Mouse (Mus musculus) kidney, postnatal 0 days (tissue): Measurements from ENCODE around the gene Glud1. TPM values are rescaled to one million over a fixed set of nuclear protein-coding genes. Genes with fewer than 3 reads are reported as not detected.

Experiments used
- ATAC-seq: fragments of 200-750 bp; cut with Nextera tagmentation; replicated peaks from 2 replicates; pipeline ENCODE4 v1.8.0; 2017; ENCODE audit warnings: low read depth, moderate number of reproducible peaks, moderate TSS enrichment, moderate library complexity; ENCODE audit not compliant: low FRiP score
- DNase-seq: peaks from one replicate; pipeline ENCODE4 v3.0.0-alpha.2; 2016; ENCODE audit warnings: low spot score
- H3K27ac ChIP-seq: fragments of 300-500 bp; sonication (generic); 2 replicates; pipeline ENCODE4 v1.5.1; 2014; ENCODE audit warnings: mild to moderate bottlenecking
- H3K27me3 ChIP-seq: fragments of 300-500 bp; sonication (generic); 2 replicates; pipeline ENCODE4 v1.6.1; 2014; ENCODE audit warnings: low read length, mixed read lengths; ENCODE audit not compliant: insufficient read depth
- H3K36me3 ChIP-seq: fragments of 300-500 bp; sonication (generic); 2 replicates; pipeline ENCODE4 v1.6.1; 2014; ENCODE audit warnings: low read length, mixed read lengths; ENCODE audit not compliant: insufficient read depth
- H3K4me1 ChIP-seq: fragments of 300-500 bp; sonication (generic); replicated peaks from 2 replicates; pipeline ENCODE4 v1.6.1; 2014; ENCODE audit warnings: antibody characterized with exemption, low read length, mixed read lengths; ENCODE audit not compliant: insufficient read depth
- H3K4me2 ChIP-seq: fragments of 300-500 bp; sonication (generic); 2 replicates; pipeline ENCODE4 v1.6.1; 2014; ENCODE audit warnings: mild to moderate bottlenecking, low read length, moderate library complexity, mixed read lengths
- H3K4me3 ChIP-seq: fragments of 300-500 bp; sonication (generic); replicated peaks from 2 replicates; pipeline ENCODE4 v1.5.1; 2014; ENCODE audit warnings: low read depth, low read length
- H3K9ac ChIP-seq: fragments of 300-500 bp; sonication (generic); 2 replicates; pipeline ENCODE4 v1.6.1; 2014; ENCODE audit warnings: low read depth, low read length
- H3K9me3 ChIP-seq: fragments of 300-500 bp; sonication (generic); replicated peaks from 2 replicates; pipeline ENCODE4 v1.6.1; 2016; ENCODE audit warnings: low read length, inconsistent platforms, mixed read lengths
- CTCF ChIP-seq: IDR thresholded peaks from 2 replicates; pipeline ENCODE4 v1.5.1; 2016; ENCODE audit warnings: antibody characterized with exemption, low read depth, mild to moderate bottlenecking, moderate library complexity
- whole genome bisulfite sequencing: fragments of 180-500 bp; shearing (Covaris S2); extraction: QIAGEN DNeasy Blood & Tissue Kit; methylation state at CpG from one replicate; pipeline ENCODE4 v1.1.7; 2014; 5-methylcytosine and 5-hydroxymethylcytosine counted together
- polyA plus RNA-seq: library from polyadenylated mRNA; unstranded; fragments of >200 nt; fragmentation: Nextera tagmentation; extraction: Ambion mirVana; gene quantifications from 2 replicates; pipeline ENCODE4 v1.2.1, GENCODE M21; 2015

The Glud1 gene
- polyA plus RNA-seq, 1 experiment from 2014 or later, result 160 TPM

- no peak overlapping the region for H3K4me2 ChIP-seq
- H3K36me3 ChIP-seq, result no peaks in the 10 kb centered on the region
- H3K27ac ChIP-seq, result no peak overlapping the region
- H3K4me3 ChIP-seq, result no peak overlapping the region
- H3K9me3 ChIP-seq, result no peaks in the 10 kb centered on the region
- TF ChIP-seq CTCF, result no peak
- no peaks in the 10 kb centered on the region for H3K4me1 ChIP-seq
- no peak for DNase-seq
- H3K27me3 ChIP-seq, result no peaks in the 10 kb centered on the region
- no peak for ATAC-seq
- no peak overlapping the region for H3K9ac ChIP-seq
- 90% methylated on average over 3 of the region's 3 CpGs for WGBS
Measured at GRCm38 (mm10) chr14:34353326-34353725, 42.8 kb downstream of the Glud1 start.

- ATAC-seq (no peak), DNase-seq (no peak)
- TF ChIP-seq CTCF, result no peak
- H3K27me3 ChIP-seq, result no peaks in the 10 kb centered on the region
- H3K4me3 ChIP-seq, result no peak overlapping the region
- no peaks in the 10 kb centered on the region for H3K36me3 ChIP-seq
- no peaks in the 10 kb centered on the region for H3K4me1 ChIP-seq
- H3K4me2 ChIP-seq, result no peak overlapping the region
- H3K9ac ChIP-seq, result no peak overlapping the region
- no peak overlapping the region for H3K27ac ChIP-seq
- WGBS, result 74% methylated on average over 4 of the region's 4 CpGs
- H3K9me3 ChIP-seq, result no peaks in the 10 kb centered on the region
Measured at GRCm38 (mm10) chr14:34354456-34354855, 43.9 kb downstream of the Glud1 start.

GRCm38 (mm10) chr14:34355301-34355700 is 44.8 kb downstream of the Glud1 start, which contains the start of gene Fam25c:
Gene Fam25c, minus strand, starts transcription at chr14:34355433.
- DNase-seq, result no peak
- no peak within 1 kb of the TSS for H3K4me2 ChIP-seq
- H3K4me1 ChIP-seq, result no peaks in the 10 kb centered on the region
- no peak for ATAC-seq
- 0 out of 2 replicates have a peak within 1 kb of the TSS, but pooled peaks have one; percentile 36 for H3K27ac ChIP-seq
- 0 out of 2 replicates have a peak within 1 kb of the TSS, but pooled peaks have one; percentile 5 for H3K9ac ChIP-seq
- 83% methylated on average over 6 of the region's 6 CpGs for WGBS
- no peaks in the 10 kb centered on the region for H3K9me3 ChIP-seq
- H3K27me3 ChIP-seq, result no peaks in the 10 kb centered on the region
- no peak within 1 kb of the TSS for H3K4me3 ChIP-seq
- H3K36me3 ChIP-seq, result no peaks in the 10 kb centered on the region
- no peak for TF ChIP-seq CTCF

GRCm38 (mm10) chr14:34357671-34358455 is 47.3 kb downstream of the Glud1 start:
- Histone ChIP-seq H3K4me3 (no peak overlapping the region), H3K4me1 (no peaks in the 10 kb centered on the region), H3K27ac (no peak overlapping the region; the same call in 1 of the 2 replicates), H3K9me3 (no peaks in the 10 kb centered on the region), H3K9ac (no peak overlapping the region), H3K27me3 (no peaks in the 10 kb centered on the region), H3K4me2 (no peak overlapping the region), H3K36me3 (no peaks in the 10 kb centered on the region)
- DNase-seq (no peak), ATAC-seq (peak; percentile 83)
- WGBS, result 81% methylated on average over 7 of the region's 7 CpGs
- no peak for TF ChIP-seq CTCF

- H3K9ac ChIP-seq, result no peak overlapping the region
- H3K4me2 ChIP-seq, result no peak overlapping the region
- no peak for TF ChIP-seq CTCF
- H3K27me3 ChIP-seq, result no peaks in the 10 kb centered on the region
- no peak overlapping the region for H3K27ac ChIP-seq
- ATAC-seq (no peak), DNase-seq (no peak)
- WGBS, result 60% methylated on average over 5 of the region's 5 CpGs
- H3K4me3 ChIP-seq, result no peak overlapping the region
- no peaks in the 10 kb centered on the region for H3K9me3 ChIP-seq
- H3K36me3 ChIP-seq, result no peaks in the 10 kb centered on the region
- H3K4me1 ChIP-seq, result no peaks in the 10 kb centered on the region
Measured at GRCm38 (mm10) chr14:34359676-34360244, 49.2 kb downstream of the Glud1 start.

GRCm38 (mm10) chr14:34360251-34360650 is 49.7 kb downstream of the Glud1 start:
- no peaks in the 10 kb centered on the region for H3K27me3 ChIP-seq
- no peak overlapping the region for H3K4me2 ChIP-seq
- no peak for ATAC-seq
- WGBS, result 41% methylated on average over 6 of the region's 6 CpGs
- no peaks in the 10 kb centered on the region for H3K4me1 ChIP-seq
- no peak overlapping the region for H3K9ac ChIP-seq
- DNase-seq, result no peak
- no peak overlapping the region for H3K4me3 ChIP-seq
- H3K36me3 ChIP-seq, result no peaks in the 10 kb centered on the region
- no peaks in the 10 kb centered on the region for H3K9me3 ChIP-seq
- no peak for TF ChIP-seq CTCF
- H3K27ac ChIP-seq, result no peak overlapping the region
